15 mouse cellular contexts compared by ENCODE assay signal in the genomic region with DNA sequence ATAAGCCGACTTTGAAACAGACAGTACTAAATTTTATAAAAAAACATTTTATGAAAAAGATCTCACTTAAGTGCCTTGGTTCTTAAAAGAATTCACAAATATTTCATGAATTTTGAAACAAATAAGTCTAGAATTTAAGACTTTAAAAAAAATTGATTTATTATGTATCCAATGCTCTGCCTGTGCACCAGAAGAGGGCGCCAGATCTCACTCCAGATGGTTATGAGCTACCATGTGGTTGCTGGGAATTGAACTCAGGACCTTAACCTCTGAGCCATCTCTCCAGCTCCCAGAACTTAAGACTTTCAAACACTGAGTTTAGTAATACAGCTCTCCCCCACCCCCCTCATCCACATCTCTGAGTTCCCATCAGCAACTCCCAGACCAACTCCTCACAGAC. TPM values are rescaled to one million over a fixed set of nuclear protein-coding genes. Genes with fewer than 3 reads are reported as not detected.
DNase-seq lines count a peak whose midpoint lies in the region; ATAC-seq and TF ChIP-seq lines count a peak whose summit lies in the region.
"Had no signal": no experiment of that assay in that cellular context is flagged by ENCODE, and none has a peak within 500 bp of the region (broad histone marks: within the 10 kb centered on the region; RNA-seq: fewer than 3 reads in every experiment).

No protein-coding gene starts in this region.

- no peaks in the 10 kb centered on the region for H3K36me3 ChIP-seq in intestine, postnatal 0 days (ENCODE audit: control insufficient read depth, insufficient read depth)
- no peaks in the 10 kb centered on the region for H3K36me3 ChIP-seq in intestine, embryonic 15.5 days
- H3K36me3 ChIP-seq in midbrain, postnatal 0 days (ENCODE audit: insufficient read depth, low read length), result no peaks in the 10 kb centered on the region
- no peaks in the 10 kb centered on the region for H3K36me3 ChIP-seq in midbrain, embryonic 15.5 days (replicated peaks)
- H3K36me3 ChIP-seq in forebrain, embryonic 11.5 days (ENCODE audit: control insufficient read depth, insufficient read depth, low read length), result no peaks in the 10 kb centered on the region
- H3K36me3 ChIP-seq: heart, embryonic 13.5 days; liver, embryonic 13.5 days had no signal

- peak; percentile 38; the same call in 1 of the 2 replicates for TF ChIP-seq CTCF in intestine, postnatal 0 days (IDR thresholded peaks at IDR 0.05; ENCODE audit: low read depth)
- peak; percentile 45 for TF ChIP-seq CTCF in midbrain, postnatal 0 days (IDR thresholded peaks at IDR 0.05)
- peak; percentile 47 for TF ChIP-seq CTCF in Patski (IDR thresholded peaks at IDR 0.05)

- H3K9me3 ChIP-seq in intestine, postnatal 0 days (ENCODE audit: control insufficient read depth), result no peaks in the 10 kb centered on the region; the same call in 1 of the 2 replicates
- H3K9me3 ChIP-seq in intestine, embryonic 15.5 days, result no peaks in the 10 kb centered on the region
- H3K9me3 ChIP-seq in midbrain, postnatal 0 days (ENCODE audit: low read length), result no peaks in the 10 kb centered on the region
- no peaks in the 10 kb centered on the region for H3K9me3 ChIP-seq in midbrain, embryonic 15.5 days
- no peaks in the 10 kb centered on the region for H3K9me3 ChIP-seq in forebrain, embryonic 11.5 days (ENCODE audit: control insufficient read depth, low read length)
- H3K9me3 ChIP-seq: liver, embryonic 13.5 days had no signal

- no peak for DNase-seq in midbrain, postnatal 0 days (ENCODE audit: low spot score)
- no peak for DNase-seq in Patski (ENCODE audit: low read depth, low spot score)
- no peak for DNase-seq in adrenal gland, postnatal 4 days (ENCODE audit: low spot score in 2 of 2)
- no peak for DNase-seq in forebrain, embryonic 11.5 days (ENCODE audit: low spot score)
- DNase-seq in testis, postnatal 10 days (ENCODE audit: low spot score), result no peak
- DNase-seq: cerebellum, adult 8-10 months; gastrocnemius, postnatal 25 days; kidney, adult 18-20 months; layer of hippocampus, adult 9-11 months; liver, embryonic 13.5 days had no signal

- no peak for ATAC-seq in intestine, postnatal 0 days
- ATAC-seq in intestine, embryonic 15.5 days, result no peak
- no peak for ATAC-seq in midbrain, postnatal 0 days (ENCODE audit: low FRiP score)
- no peak for ATAC-seq in midbrain, embryonic 15.5 days (replicated peaks)
- ATAC-seq in Patski, result no peak
- no peak for ATAC-seq in forebrain, embryonic 11.5 days (replicated peaks; ENCODE audit: low FRiP score)
- ATAC-seq: forebrain, embryonic 16.5 days had no signal

- H3K27ac ChIP-seq in intestine, postnatal 0 days (ENCODE audit: low read depth, low read length), result no peak overlapping the region
- H3K27ac ChIP-seq in intestine, embryonic 15.5 days, result no peak overlapping the region
- no peak overlapping the region for H3K27ac ChIP-seq in midbrain, postnatal 0 days (ENCODE audit: low read depth, low read length)
- no peak overlapping the region for H3K27ac ChIP-seq in midbrain, embryonic 15.5 days
- H3K27ac ChIP-seq in forebrain, embryonic 11.5 days (ENCODE audit: low read depth, low read length), result no peak overlapping the region
- H3K27ac ChIP-seq: heart, embryonic 13.5 days; liver, embryonic 13.5 days had no signal

- H3K4me2 ChIP-seq in intestine, postnatal 0 days (replicated peaks; ENCODE audit: low read depth), result no peak overlapping the region
- H3K4me2 ChIP-seq in intestine, embryonic 15.5 days (replicated peaks), result no peak overlapping the region
- no peak overlapping the region for H3K4me2 ChIP-seq in midbrain, postnatal 0 days (ENCODE audit: low read depth, low read length, poor library complexity, severe bottlenecking)
- H3K4me2 ChIP-seq in midbrain, embryonic 15.5 days, result no peak overlapping the region
- no peak overlapping the region for H3K4me2 ChIP-seq in forebrain, embryonic 11.5 days (ENCODE audit: low read depth, low read length, severe bottlenecking)
- H3K4me2 ChIP-seq: heart, embryonic 13.5 days; liver, embryonic 13.5 days had no signal

- no peaks in the 10 kb centered on the region for H3K27me3 ChIP-seq in intestine, postnatal 0 days (replicated peaks; ENCODE audit: control insufficient read depth, insufficient read depth, low read length)
- no peaks in the 10 kb centered on the region for H3K27me3 ChIP-seq in intestine, embryonic 15.5 days (replicated peaks)
- H3K27me3 ChIP-seq in midbrain, postnatal 0 days (ENCODE audit: insufficient read depth, low read length), result no peaks in the 10 kb centered on the region
- H3K27me3 ChIP-seq in midbrain, embryonic 15.5 days (replicated peaks), result no peaks in the 10 kb centered on the region
- H3K27me3 ChIP-seq in Patski, result no peaks in the 10 kb centered on the region
- no peaks in the 10 kb centered on the region for H3K27me3 ChIP-seq in forebrain, embryonic 11.5 days (ENCODE audit: control insufficient read depth, insufficient read depth, low read length)
- H3K27me3 ChIP-seq: heart, embryonic 13.5 days; liver, embryonic 13.5 days had no signal

- H3K9ac ChIP-seq in intestine, postnatal 0 days (ENCODE audit: low read depth, low read length), result no peak overlapping the region
- no peak overlapping the region for H3K9ac ChIP-seq in intestine, embryonic 15.5 days
- H3K9ac ChIP-seq in midbrain, postnatal 0 days (replicated peaks; ENCODE audit: low read length, poor library complexity, severe bottlenecking), result no peak overlapping the region
- no peak overlapping the region for H3K9ac ChIP-seq in midbrain, embryonic 15.5 days
- H3K9ac ChIP-seq in forebrain, embryonic 11.5 days (ENCODE audit: low read length), result no peak overlapping the region
- H3K9ac ChIP-seq: heart, embryonic 13.5 days; liver, embryonic 13.5 days had no signal

- CTCF ChIA-PET in Patski (lab: Charles Lee), result interaction anchor here (0.7 kb wide), 1 partner anchor 15 kb away, joined by 3 read pairs; no protein-coding TSS in a partner anchor

- POLR2A ChIA-PET in Patski (lab: Charles Lee), result no interaction called here

- 87% methylated on average over 2 of the region's 2 CpGs for WGBS in intestine, postnatal 0 days
- 88% methylated on average over 2 of the region's 2 CpGs for WGBS in intestine, embryonic 15.5 days
- 90% methylated on average over 2 of the region's 2 CpGs for WGBS in midbrain, postnatal 0 days
- 89% methylated on average over 2 of the region's 2 CpGs for WGBS in midbrain, embryonic 15.5 days
- WGBS in forebrain, embryonic 11.5 days, result 83% methylated on average over 2 of the region's 2 CpGs

- in situ Hi-C loops in Patski (cut with MboI; ENCODE audit: low pct_unique_long_range_greater_than_20kb), result no loop called here

- H3K4me3 ChIP-seq in intestine, postnatal 0 days (ENCODE audit: low read depth, low read length), result no peak overlapping the region
- H3K4me3 ChIP-seq in intestine, embryonic 15.5 days (replicated peaks), result no peak overlapping the region
- no peak overlapping the region for H3K4me3 ChIP-seq in midbrain, postnatal 0 days (ENCODE audit: low read depth, low read length)
- no peak overlapping the region for H3K4me3 ChIP-seq in midbrain, embryonic 15.5 days
- H3K4me3 ChIP-seq in forebrain, embryonic 11.5 days (ENCODE audit: low read depth, low read length), result no peak overlapping the region
- H3K4me3 ChIP-seq: heart, embryonic 13.5 days; liver, embryonic 13.5 days had no signal

- no peaks in the 10 kb centered on the region; the same call in 1 of the 2 replicates for H3K4me1 ChIP-seq in intestine, postnatal 0 days (replicated peaks; ENCODE audit: control insufficient read depth, insufficient read depth, low read length)
- no peaks in the 10 kb centered on the region; the same call in 1 of the 2 replicates for H3K4me1 ChIP-seq in intestine, embryonic 15.5 days (replicated peaks)
- H3K4me1 ChIP-seq in midbrain, postnatal 0 days (ENCODE audit: insufficient read depth, low read length), result no peaks in the 10 kb centered on the region
- peaks cover 14% of the 10 kb centered on the region; the same call in 1 of the 2 replicates for H3K4me1 ChIP-seq in midbrain, embryonic 15.5 days
- H3K4me1 ChIP-seq in forebrain, embryonic 11.5 days (replicated peaks; ENCODE audit: control insufficient read depth, insufficient read depth, low read length), result peaks cover 2% of the 10 kb centered on the region; the same call in 1 of the 2 replicates

RNA-seq across cellular contexts. Expression of a gene that starts 16.6 kb away (rescaled TPM):
- polyA plus RNA-seq in intestine, postnatal 0 days (2015; fragmentation: Nextera tagmentation; extraction: Ambion mirVana), result 3,331 and 3,461 TPM in 2 replicates
- 2,249 and 2,526 TPM in 2 replicates for polyA plus RNA-seq in intestine, embryonic 15.5 days (2015; fragmentation: Nextera tagmentation; extraction: Ambion mirVana)
- 1,086 and 1,419 TPM in 2 replicates for total RNA-seq in midbrain, postnatal 0 days (2014; rRNA removed)
- 4,369 and 4,581 TPM in 2 replicates for polyA plus RNA-seq in midbrain, postnatal 0 days (2015; fragmentation: Nextera tagmentation; extraction: Ambion mirVana)
- 2,307 and 2,436 TPM in 2 replicates for polyA plus RNA-seq in midbrain, embryonic 15.5 days (2015; fragmentation: Nextera tagmentation; extraction: Ambion mirVana)
- polyA plus RNA-seq in Patski (2021), result 442 TPM
- 100 to 1,000 TPM; 373 to 429 TPM for total RNA-seq in adrenal gland, postnatal 4 days (2021)
- polyA plus RNA-seq in forebrain, embryonic 11.5 days (2014; fragmentation: Nextera tagmentation; extraction: Ambion mirVana), result 1,244 and 1,283 TPM in 2 replicates

RNA-seq across cellular contexts. Expression of a gene that starts 23.2 kb away (rescaled TPM):
- polyA plus RNA-seq in intestine, postnatal 0 days (2015; fragmentation: Nextera tagmentation; extraction: Ambion mirVana), result 7.8 and 8.6 TPM in 2 replicates
- 10.2 and 12.1 TPM in 2 replicates for polyA plus RNA-seq in intestine, embryonic 15.5 days (2015; fragmentation: Nextera tagmentation; extraction: Ambion mirVana)
- 13.9 and 23.4 TPM in 2 replicates for total RNA-seq in midbrain, postnatal 0 days (2014; rRNA removed)
- 12.9 and 13.1 TPM in 2 replicates for polyA plus RNA-seq in midbrain, postnatal 0 days (2015; fragmentation: Nextera tagmentation; extraction: Ambion mirVana)
- polyA plus RNA-seq in midbrain, embryonic 15.5 days (2015; fragmentation: Nextera tagmentation; extraction: Ambion mirVana), result 12.2 and 14.1 TPM in 2 replicates
- 13.5 TPM for polyA plus RNA-seq in Patski (2021)
- 10 to 100 TPM; 30.7 to 32.5 TPM for total RNA-seq in adrenal gland, postnatal 4 days (2021)
- polyA plus RNA-seq in forebrain, embryonic 11.5 days (2014; fragmentation: Nextera tagmentation; extraction: Ambion mirVana), result 14.4 and 16.2 TPM in 2 replicates
